ENCODE assay signal across 32 mouse cellular contexts in genomic region chr10:20420296-20420695, GRCm38 (mm10).
DNase-seq lines count a peak whose midpoint lies in the region; ATAC-seq and TF ChIP-seq lines count a peak whose summit lies in the region.
"Had no signal": no experiment of that assay in that cellular context is flagged by ENCODE, and none has a peak within 500 bp of the region (broad histone marks: within the 10 kb centered on the region; RNA-seq: fewer than 3 reads in every experiment).

No protein-coding gene starts in this region.

- H3K27ac ChIP-seq in liver, postnatal 0 days (ENCODE audit: low read depth), result no peak overlapping the region
- H3K27ac ChIP-seq in forebrain, postnatal 0 days (ENCODE audit: low read depth, low read length), result no peak overlapping the region
- H3K27ac ChIP-seq: embryonic facial prominence, embryonic 12.5 days; forebrain, embryonic 15.5 days; heart, adult 2 months; hindbrain, embryonic 10.5 days; hindbrain, embryonic 15.5 days; liver, embryonic 15.5 days; lung, embryonic 15.5 days; neural tube, embryonic 15.5 days; stomach, embryonic 15.5 days had no signal

- no peaks in the 10 kb centered on the region for H3K4me1 ChIP-seq in liver, postnatal 0 days (ENCODE audit: insufficient read depth)
- no peaks in the 10 kb centered on the region for H3K4me1 ChIP-seq in forebrain, postnatal 0 days (ENCODE audit: insufficient read depth)
- H3K4me1 ChIP-seq: embryonic facial prominence, embryonic 12.5 days; forebrain, embryonic 15.5 days; hindbrain, embryonic 10.5 days; hindbrain, embryonic 15.5 days; liver, embryonic 15.5 days; neural tube, embryonic 15.5 days; stomach, embryonic 15.5 days had no signal

- no peak overlapping the region for H3K4me3 ChIP-seq in liver, postnatal 0 days (ENCODE audit: low read depth, low read length)
- H3K4me3 ChIP-seq in forebrain, postnatal 0 days (ENCODE audit: low read depth, low read length), result no peak overlapping the region
- H3K4me3 ChIP-seq: embryonic facial prominence, embryonic 12.5 days; forebrain, embryonic 15.5 days; gastrocnemius, adult 2 months; heart, adult 2 months; heart, embryonic 12.5 days; hindbrain, embryonic 10.5 days; hindbrain, embryonic 15.5 days; liver, embryonic 15.5 days; lung, embryonic 15.5 days; neural tube, embryonic 15.5 days; stomach, embryonic 15.5 days had no signal

- ATAC-seq in liver, postnatal 0 days, result no peak
- no peak for ATAC-seq in forebrain, postnatal 0 days
- ATAC-seq: CD4-positive, CD25-positive, alpha-beta regulatory T cell, adult 4 months; forebrain, embryonic 15.5 days had no signal

- WGBS in liver, postnatal 0 days (ENCODE audit: insufficient replicate concordance), result 30% methylated on average over 7 of the region's 7 CpGs
- WGBS in forebrain, postnatal 0 days, result 78% methylated on average over 7 of the region's 7 CpGs

- TF ChIP-seq CTCF in liver, postnatal 0 days (IDR thresholded peaks at IDR 0.05; ENCODE audit: low read depth), result no peak
- no peak for TF ChIP-seq CTCF in forebrain, postnatal 0 days (IDR thresholded peaks at IDR 0.05; ENCODE audit: low read depth)

- H3K9me3 ChIP-seq in liver, postnatal 0 days (ENCODE audit: low read length), result no peaks in the 10 kb centered on the region
- H3K9me3 ChIP-seq in forebrain, postnatal 0 days (ENCODE audit: low read length), result no peaks in the 10 kb centered on the region
- H3K9me3 ChIP-seq: embryonic facial prominence, embryonic 12.5 days; forebrain, embryonic 15.5 days; heart, embryonic 12.5 days; hindbrain, embryonic 10.5 days; hindbrain, embryonic 15.5 days; liver, embryonic 15.5 days; lung, embryonic 15.5 days; neural tube, embryonic 15.5 days; stomach, embryonic 15.5 days had no signal

- H3K4me2 ChIP-seq in liver, postnatal 0 days (ENCODE audit: low read depth, low read length), result no peak overlapping the region
- no peak overlapping the region for H3K4me2 ChIP-seq in forebrain, postnatal 0 days (ENCODE audit: low read depth)
- H3K4me2 ChIP-seq: embryonic facial prominence, embryonic 12.5 days; forebrain, embryonic 15.5 days; heart, embryonic 12.5 days; hindbrain, embryonic 15.5 days; liver, embryonic 15.5 days; lung, embryonic 15.5 days; neural tube, embryonic 15.5 days; stomach, embryonic 15.5 days had no signal

- DNase-seq in liver (peak; percentile 7), MEL-GATA-1-ER (ENCODE audit: extremely low read depth, low read depth) (peak; percentile 51)
- no peak for DNase-seq in liver, postnatal 0 days
- peak; percentile 70 for DNase-seq in kidney, adult 9 months
- peak; percentile 38 to 71 for DNase-seq in kidney, postnatal 25 days
- DNase-seq in forebrain, postnatal 0 days, result no peak
- DNase-seq in adrenal gland, postnatal 25 days, result no peak
- DNase-seq: adrenal gland, postnatal 10 days; cerebellum, adult 11 months; cerebellum, adult 9-10 months; cerebellum, postnatal 36 days; embryo, embryonic 11 days; gastrocnemius, adult 2 months; gastrocnemius, postnatal 36 days; heart, adult 2 months; layer of hippocampus, postnatal 36 days; left cerebral cortex, postnatal 4 days; lung, postnatal 36 days; midbrain, embryonic 14.5 days; retina, postnatal 1 day; right cerebral cortex, postnatal 14 days; thymus, postnatal 14 days had no signal

- TF ChIP-seq EP300 in liver, postnatal 0 days (IDR thresholded peaks at IDR 0.05; ENCODE audit: low read depth), result no peak

- H3K27me3 ChIP-seq in liver, postnatal 0 days (ENCODE audit: insufficient read depth, low read length), result no peaks in the 10 kb centered on the region
- no peaks in the 10 kb centered on the region for H3K27me3 ChIP-seq in forebrain, postnatal 0 days (ENCODE audit: insufficient read depth, low read length)
- H3K27me3 ChIP-seq: embryonic facial prominence, embryonic 12.5 days; forebrain, embryonic 15.5 days; heart, embryonic 12.5 days; hindbrain, embryonic 15.5 days; liver, embryonic 15.5 days; lung, embryonic 15.5 days; neural tube, embryonic 15.5 days; stomach, embryonic 15.5 days had no signal

- H3K36me3 ChIP-seq in liver, postnatal 0 days (replicated peaks; ENCODE audit: insufficient read depth, low read length), result no peaks in the 10 kb centered on the region
- H3K36me3 ChIP-seq in forebrain, postnatal 0 days (ENCODE audit: insufficient read depth), result no peaks in the 10 kb centered on the region
- H3K36me3 ChIP-seq: embryonic facial prominence, embryonic 12.5 days; forebrain, embryonic 15.5 days; hindbrain, embryonic 10.5 days; hindbrain, embryonic 15.5 days; liver, embryonic 15.5 days; lung, embryonic 15.5 days; neural tube, embryonic 15.5 days; stomach, embryonic 15.5 days had no signal

- H3K9ac ChIP-seq in liver, postnatal 0 days (replicated peaks), result no peak overlapping the region
- no peak overlapping the region for H3K9ac ChIP-seq in forebrain, postnatal 0 days
- H3K9ac ChIP-seq: embryonic facial prominence, embryonic 12.5 days; forebrain, embryonic 15.5 days; heart, embryonic 12.5 days; hindbrain, embryonic 15.5 days; liver, embryonic 15.5 days; lung, embryonic 15.5 days; neural tube, embryonic 15.5 days; stomach, embryonic 15.5 days had no signal

Comparison
In these comparisons a context has a peak if more than half of its experiments do, and no peak if none do; other contexts are left out.
1. DNase-seq: peak in liver (single experiment), MEL-GATA-1-ER (single experiment), kidney, adult 9 months (single experiment) and kidney, postnatal 25 days (2 of 2); none in liver, postnatal 0 days (single experiment), forebrain, postnatal 0 days (single experiment) and adrenal gland, postnatal 25 days (single experiment).